Mouse (Mus musculus) embryo, embryonic 9.5 days (tissue): ENCODE results near the gene Idh1.
"Not testable (repeated sequence)": the region's sequence is repeated elsewhere in the genome, so short reads cannot be mapped to it uniquely, and the experiment has no call there.

Source experiments
- DNase-seq: peaks from one replicate; pipeline ENCODE4 v3.0.0-alpha.2; 2017; ENCODE audit errors: extremely low spot score

The Idh1 gene

DNA sequence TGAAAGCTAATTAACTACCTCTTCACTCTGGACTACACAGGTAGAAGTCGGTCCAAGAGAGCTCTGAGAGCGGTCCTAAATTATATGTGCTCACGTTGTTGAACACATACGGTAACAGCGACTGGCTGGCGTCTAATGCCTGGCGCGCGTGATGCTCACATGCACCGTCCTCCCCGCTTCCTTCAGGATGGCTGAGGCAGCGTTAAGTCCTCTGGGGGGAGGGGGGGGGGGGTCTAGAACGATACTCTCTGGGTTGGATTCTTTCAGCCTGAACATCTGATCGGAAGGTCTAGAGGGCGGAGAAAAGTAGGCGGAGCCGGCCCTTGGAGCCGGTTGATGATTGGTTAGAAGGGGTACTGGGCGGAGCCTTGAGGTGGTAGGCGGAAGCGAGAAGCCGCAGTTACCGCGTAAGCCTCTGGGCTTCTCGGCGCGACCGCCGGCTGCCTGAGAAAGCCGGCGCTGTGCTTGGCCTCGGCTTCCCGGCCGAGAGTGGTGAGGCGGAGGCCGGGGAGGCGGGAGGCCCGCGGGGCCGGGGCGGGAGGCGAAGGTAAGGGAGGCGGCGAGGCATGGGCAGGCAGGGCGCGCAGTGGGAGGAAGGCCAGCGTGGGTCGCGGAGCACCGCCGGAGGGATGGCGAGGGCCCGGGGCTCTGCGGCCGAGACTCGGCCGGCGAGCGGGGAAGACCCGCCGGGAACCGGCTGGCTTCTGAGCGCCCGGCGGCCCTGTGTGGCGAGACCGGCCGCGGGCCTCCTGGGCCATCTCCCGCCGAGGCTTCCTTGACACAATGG lies at the start of gene Idh1, which contains the start of gene Pikfyve:
Idh1 (minus strand) TSS at position 214 of the 787 bp plus-strand sequence.
Pikfyve (plus strand) TSS at position 397 of the 787 bp plus-strand sequence.
- DNase-seq: peak; percentile 98

DNA sequence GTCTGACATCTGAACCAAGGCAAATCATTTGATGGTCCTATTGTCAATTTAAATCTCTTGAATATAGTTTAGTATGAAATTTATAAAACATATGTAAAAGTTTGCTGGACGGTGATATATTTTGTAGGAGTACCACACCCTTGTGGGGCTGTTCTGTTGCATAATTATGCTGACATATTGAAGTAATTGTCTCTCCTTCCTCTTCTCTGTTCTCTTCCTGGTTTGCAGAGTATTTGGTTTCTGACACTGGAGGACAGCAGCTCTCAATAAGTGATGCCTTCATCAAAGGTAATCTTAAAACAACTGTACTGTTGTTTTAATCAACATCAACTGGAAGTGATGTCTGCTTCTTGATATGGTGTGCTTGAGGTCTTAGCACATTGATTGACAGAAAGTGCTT lies 44.3 kb upstream of the Idh1 start:
- no peak for DNase-seq

DNA sequence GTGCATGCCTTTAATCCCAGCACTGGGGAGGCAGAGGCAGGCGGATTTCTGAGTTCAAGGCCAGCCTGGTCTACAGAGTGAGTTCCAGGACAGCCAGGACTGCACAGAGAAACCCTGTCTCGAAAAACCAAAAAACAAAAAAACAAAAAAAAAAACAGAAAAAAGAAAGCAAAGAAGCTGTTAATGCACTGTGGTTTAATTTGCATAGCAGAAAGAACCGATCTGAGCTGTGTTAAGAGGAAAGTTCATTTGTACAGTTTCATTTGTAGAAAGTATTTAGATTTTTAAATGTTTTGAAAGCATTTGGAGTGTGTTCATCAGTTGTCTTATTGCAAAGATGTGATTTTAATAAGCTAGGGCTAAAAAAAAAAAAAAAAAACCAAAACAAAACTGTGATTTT lies 43.5 kb upstream of the Idh1 start:
- not testable (repeated sequence) for DNase-seq

DNA sequence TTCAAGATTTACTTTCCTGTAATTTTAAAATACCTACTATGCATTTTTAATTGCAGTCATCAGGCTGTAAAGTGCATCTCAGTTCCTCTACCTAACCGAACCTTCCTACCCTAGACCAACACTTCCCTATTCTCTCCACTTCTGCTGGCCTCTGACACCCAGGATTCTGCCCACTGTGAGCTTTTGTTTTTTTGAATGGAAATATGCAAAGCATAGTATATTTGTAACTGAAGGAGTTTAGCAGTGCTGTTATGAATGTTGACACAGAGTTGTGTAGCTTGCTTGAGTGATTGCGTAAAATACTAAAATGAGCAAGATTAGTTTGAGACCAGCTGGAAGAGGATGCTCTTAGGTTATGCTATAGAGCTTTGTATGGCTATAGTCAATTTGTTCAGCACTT lies 41.4 kb upstream of the Idh1 start:
- no peak for DNase-seq

DNA sequence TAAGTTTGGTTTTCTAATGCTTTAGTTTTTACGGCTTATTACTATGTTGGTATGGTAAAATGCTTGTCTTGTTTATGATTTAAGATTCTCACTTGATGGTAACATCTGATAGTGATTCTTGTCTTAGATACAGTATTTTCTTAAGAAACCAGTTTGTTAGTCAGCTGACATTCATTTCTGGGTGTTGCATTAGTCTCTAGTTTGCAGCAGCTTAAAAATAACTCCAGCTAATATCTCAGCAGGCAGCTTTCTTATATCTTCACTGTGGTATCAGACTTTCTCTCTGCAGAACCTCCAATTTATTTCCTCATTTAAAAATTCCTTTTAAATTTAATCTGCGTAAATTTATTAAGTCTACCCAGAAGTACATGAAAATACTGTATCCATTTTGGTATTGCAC lies 37.4 kb upstream of the Idh1 start:
- no peak for DNase-seq

DNA sequence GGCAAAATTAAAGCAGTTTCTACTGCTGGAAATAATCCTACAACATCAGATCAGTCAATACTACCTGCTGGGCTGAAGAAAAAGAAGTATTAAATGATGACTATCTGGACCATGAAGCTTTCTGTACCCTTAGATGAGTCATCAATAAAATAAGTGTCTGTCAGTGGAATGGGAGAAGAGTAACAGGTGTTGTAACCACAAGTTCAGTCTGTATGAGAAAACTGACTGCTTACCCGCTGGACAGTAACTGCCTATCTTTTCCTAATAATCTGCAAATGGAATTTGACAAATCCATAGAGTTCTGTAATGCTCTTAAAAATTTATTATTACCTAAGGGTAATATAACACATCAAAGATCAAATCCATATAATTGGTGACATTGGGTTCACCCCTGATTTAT lies 31.7 kb upstream of the Idh1 start:
- no peak for DNase-seq

GRCm38 (mm10) chr1:65217567-65217966 lies 31.3 kb upstream of the Idh1 start:
- DNase-seq: no peak

GRCm38 (mm10) chr1:65213214-65213613 lies 26.9 kb upstream of the Idh1 start:
- DNase-seq: no peak

DNA sequence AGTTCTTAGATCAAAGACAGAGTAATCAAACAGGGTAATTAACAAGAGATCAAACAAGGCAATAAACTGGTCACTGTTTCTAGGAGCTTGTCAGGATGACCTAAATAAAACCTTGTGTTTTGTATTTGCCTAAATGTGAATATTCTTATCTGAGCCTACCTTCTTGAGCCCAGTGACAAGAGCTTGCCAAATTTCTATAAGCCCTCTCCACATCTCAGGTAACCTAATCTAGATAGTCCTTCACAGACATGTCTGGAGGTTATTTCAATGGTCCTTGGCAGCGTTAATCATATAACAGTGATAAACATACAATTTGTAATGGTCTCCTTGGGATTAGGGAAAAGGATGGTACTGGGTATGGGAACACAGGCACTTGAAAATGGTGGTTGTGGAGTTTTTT lies 18.0 kb upstream of the Idh1 start:
- no peak for DNase-seq

GRCm38 (mm10) chr1:65198861-65199260 lies 12.6 kb upstream of the Idh1 start:
- DNase-seq: no peak

DNA sequence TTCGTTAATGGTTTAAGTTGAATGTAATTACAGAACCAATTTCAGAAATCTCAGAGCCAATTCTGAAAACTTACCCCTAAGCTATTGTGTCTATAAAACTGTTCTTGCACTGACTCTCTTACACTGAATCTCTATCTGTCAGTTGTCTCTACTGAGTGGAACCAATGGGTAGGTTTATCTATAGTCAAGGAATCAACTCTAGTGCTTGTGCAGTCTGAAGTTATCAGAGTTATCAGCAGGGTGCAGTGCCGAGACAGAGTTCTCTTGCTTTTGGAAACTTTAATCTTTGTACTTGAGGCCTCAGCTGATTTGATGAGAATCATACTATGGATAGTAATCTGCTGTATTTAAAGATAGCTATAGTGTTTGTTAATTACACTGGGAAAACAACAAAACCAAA lies 12.1 kb upstream of the Idh1 start:
- DNase-seq: no peak

DNA sequence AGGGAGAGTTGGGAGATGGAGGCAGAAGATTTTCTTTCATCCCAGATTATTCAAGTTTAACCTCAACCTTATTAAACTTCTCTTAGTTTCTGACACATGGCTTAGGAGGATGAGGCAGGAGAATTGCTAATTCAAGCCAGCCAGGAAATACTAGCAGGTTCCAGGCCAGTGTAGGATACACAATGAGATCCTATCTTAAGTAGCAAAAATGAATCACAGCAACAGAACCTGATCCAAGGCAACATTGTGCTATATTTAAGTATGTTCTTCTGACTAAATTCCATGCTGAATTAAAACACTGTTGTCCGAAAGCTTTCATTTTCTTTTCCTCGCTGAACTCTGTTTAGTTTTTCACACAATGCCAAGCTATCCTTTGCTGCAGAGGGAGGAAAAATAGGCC lies 6.9 kb upstream of the Idh1 start:
- DNase-seq: no peak

DNA sequence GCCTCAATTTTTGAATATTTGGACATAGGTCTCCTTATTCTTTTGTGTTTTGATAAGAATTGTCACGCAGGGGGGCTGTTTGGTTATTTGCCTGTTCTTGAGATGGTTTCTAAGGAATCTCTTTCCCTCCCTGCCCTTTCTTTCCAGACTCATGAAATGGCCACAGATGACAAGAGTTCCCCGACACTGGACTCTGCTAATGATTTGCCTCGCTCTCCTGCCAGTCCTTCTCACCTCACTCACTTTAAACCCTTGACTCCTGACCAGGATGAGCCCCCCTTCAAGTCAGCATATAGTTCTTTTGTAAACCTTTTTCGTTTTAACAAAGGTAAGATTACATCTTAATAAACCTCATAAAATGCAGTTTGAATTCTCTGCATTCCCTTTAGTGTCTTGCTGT lies 3.9 kb upstream of the Idh1 start:
- no peak for DNase-seq

DNA sequence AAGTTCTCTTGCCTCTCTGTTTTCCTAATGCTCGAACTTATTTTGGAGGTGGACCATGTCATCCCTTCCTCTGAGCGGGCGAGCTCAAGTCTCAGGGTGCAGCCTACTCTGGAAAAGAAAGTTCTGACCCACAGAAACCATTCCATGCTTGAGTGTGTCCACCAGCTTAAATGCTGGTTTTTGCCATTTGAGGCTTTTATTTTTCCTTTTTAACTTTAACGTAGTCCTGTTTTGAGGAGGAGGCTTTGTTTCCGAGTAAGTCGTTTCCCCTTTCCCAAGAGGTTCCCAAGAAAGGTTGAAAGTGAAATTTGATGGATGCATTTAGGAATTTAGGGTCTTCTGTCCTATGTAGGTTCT lies 752 bp upstream of the Idh1 start:
- DNase-seq: no peak

DNA sequence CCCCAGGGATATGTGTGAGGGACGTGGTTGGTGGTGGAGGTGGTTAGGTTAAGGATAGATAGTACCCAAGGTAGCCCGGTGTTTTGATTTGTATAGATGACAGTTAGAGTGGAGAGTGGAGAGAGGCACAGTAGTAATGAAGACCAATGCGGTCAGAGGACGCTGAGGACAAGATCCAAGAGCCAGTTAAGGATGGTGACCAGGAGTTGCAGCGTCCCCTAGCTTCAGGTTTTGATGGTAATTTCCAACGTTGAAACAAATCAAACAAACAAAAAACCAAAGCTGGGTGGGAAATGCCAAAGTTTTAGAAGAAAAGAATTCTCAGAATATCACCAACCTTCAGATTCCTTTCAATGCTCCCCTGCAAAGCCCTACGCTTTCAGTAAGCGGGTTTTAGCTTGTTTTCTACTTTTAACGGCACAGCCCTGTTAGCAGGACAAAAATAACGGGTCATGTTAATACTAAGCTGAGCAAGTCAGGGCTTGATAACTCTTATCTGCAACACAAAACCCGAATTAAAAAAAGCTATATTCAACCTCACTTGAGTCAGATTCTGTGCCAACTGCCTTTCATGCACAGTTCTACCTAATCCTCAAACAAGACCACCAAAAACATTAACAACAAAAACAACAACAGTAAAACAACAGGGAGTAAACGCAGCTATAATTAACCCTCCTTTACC lies 635 bp downstream of the Idh1 start:
- no peak for DNase-seq

GRCm38 (mm10) chr1:65185011-65185410 lies 1.3 kb downstream of the Idh1 start:
- DNase-seq: no peak

DNA sequence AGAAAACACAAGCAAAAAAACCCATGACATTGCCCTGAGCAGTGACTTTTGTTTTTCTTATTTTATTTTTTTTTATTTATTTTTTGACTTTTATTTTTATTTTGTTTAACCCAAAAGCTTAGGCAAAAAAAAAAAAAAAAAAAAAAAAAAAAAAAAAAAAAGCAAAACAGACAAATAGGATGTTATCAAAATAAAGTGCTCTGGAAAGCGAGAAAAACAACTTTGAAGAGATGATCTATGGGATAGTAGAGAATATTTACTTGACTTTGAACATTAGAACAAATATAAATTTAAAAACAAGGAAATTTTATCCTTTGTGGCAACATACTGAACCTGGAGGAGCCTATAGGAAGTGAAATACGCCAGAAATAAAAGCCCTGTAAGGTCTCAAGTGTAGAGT lies 2.3 kb downstream of the Idh1 start:
- no peak for DNase-seq

DNA sequence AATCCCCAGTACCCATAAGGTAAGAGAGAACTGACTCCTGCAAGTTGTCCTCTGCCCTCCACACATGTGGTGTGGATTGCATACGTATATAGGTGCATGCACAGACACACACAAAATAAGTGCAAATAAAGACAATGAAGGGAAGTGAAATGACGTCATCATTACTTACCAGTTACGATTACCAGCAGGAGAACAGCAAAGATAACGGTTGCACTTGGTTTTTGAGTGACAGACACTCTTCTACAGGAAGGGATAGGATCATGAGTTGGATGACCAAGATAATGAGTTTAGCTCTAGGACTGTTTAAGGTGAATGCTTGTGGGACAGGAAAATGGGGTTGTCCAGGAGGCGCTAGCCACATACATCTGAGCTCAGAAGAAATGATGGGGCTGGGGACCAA lies 4.8 kb downstream of the Idh1 start:
- DNase-seq: no peak

GRCm38 (mm10) chr1:65179634-65180249 lies 6.6 kb downstream of the Idh1 start:
- DNase-seq: peak; percentile 72

- DNase-seq: peak; percentile 99
Measured at GRCm38 (mm10) chr1:65178902-65179432, 7.3 kb downstream of the Idh1 start.

DNA sequence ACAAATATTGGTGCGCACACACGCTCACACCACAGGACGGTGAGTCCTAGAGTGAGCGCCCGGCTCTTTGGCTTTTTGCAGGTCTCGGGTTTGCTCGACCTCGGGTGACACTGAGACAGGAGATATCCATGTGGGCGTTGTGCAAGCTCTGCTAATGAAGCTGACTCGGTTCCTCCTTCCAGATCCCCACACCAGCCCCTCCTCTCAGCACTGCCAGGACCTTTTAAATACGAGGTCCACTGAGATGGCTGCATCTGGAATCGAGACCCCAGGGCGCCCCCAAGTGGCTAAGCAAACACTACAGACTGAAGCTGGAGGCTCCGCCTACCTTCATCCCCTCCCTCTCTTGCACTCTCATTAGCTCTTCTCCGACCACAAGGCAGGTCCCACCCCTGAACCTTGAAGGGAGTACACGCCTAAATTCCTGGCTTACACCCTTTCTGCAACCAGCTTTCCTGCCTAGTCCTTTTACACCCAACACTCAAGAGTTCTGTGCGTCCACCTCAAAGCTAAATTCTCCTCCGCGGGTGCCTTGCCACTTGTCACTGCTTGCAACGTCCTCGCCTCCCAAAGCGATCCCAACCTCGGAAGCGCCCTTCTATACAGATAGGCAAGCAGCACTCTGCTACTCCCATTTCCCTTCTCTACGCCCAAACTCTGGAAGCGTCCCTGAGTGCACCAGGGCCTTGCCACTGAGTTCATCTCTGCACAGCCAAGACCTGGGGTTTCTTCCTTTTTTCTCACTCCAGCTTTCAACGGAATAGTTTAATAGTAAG lies 8.0 kb downstream of the Idh1 start:
- peak; percentile 92 for DNase-seq

DNA sequence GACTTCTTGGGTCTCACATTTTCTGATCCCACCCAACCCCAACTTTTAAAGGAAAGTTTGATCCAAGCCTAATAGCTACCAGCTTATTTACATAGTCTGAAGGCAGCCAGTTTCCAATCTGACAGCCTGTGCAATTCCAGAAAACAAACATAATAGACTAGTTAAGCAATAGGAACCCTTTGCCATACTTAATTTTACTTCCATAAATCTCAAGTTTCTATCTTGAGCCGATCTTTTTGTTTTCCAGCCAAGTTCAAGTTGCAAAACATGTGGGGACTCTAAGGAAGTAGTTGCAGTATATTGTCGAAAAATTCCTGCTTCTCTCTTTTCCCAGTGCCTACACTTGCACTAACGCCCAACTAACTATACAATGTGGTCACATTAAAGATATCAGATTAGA lies 8.8 kb downstream of the Idh1 start:
- DNase-seq: no peak
